Mouse (Mus musculus) left cerebral cortex, adult 9 months (tissue): ENCODE results near the gene Caskin1.
"Not testable (repeated sequence)": the region's sequence is repeated elsewhere in the genome, so short reads cannot be mapped to it uniquely, and the experiment has no call there.

Experiments
- DNase-seq, 2 experiments: peaks; one replicate each; pipeline ENCODE4 v3.0.0; 2022; ENCODE audit warnings: low spot score in 2 of 2

Caskin1 gene

DNA sequence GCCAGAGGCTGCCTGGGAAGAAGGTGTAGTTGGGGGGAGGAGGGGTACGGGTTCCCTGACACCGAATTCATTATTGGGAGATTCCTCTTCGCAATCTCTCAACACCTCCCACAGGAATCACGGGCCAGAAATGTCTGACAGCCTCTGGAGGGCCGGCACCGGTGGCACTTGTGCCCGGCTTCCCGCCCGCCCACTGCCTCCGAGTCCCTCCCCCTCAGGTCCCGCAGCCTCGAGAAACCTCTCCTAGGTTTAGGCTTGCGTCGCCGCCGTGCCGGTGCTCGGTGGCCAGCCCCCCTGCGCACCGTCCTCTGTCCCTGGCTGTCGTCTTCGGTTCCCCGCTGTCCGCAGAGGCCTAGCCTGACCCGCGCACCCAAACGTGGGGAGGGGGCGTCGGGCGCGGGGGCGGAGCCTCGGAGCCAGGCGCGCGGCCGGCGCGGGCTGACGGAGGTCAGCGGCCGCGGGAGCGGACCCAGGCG is at the start of gene Caskin1:
Gene Caskin1 (plus strand): TSS at position 416 of the 476 bp plus-strand sequence.
- peak in 1 of 2 experiments; percentile 62 for DNase-seq

DNA sequence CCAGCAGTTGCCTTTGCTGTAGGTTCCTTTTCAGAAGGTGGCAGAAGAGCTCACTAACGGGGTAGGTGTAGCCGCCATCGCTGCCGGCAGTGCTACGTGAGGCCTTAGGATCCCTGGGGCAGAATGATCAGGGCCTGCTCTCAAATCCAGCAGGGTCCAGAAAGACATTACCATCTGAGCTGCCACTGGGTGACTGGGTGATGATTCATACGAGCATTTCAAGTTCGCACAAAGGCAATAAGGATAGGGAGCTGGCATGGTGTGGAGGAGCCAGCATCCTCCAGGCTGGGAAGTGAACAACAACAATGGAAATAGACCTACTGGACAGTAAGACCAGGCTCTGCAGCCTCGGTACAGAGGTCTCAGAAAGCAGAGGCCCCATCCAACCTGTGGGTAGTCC is 48.0 kb upstream of the Caskin1 start:
- no peak for DNase-seq

DNA sequence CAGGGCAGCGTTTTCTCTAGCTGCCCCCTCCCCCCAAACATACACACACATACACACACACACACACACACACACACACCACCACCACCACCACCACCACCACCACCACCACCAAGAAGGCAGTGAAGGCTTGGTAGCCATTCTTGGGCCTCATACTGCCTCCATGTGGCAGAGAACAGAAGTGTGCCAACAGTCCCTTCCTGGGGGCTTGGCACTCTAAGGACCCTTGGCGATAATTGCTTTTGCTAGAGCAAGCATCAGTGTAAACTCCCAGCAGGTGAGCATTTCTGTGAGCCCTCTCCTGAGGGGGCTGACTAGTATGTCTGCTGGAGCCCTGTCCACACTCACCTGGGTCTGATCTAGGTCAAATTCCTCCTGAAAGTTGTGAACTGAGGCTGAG is 47.3 kb upstream of the Caskin1 start:
- DNase-seq, result no peak

DNA sequence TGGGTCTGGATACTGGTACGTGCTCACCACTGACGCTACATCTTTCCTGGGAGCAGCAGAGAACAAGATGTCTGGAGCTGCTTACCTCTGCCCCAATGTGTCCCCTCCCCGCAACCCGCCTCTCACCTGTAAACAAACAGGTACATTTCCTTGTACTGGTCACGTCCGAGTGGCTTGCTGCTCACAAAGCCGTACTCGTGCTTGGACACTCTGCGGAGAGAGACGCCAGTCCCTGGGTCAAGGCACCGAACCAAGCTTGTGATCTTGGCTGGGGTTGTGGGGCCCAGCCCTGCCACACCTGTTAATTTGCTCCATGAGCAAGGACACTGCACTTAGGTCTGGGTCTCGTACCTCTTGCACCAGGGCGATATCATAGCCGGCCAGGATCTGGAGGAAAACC is 46.3 kb upstream of the Caskin1 start:
- no peak for DNase-seq

DNA sequence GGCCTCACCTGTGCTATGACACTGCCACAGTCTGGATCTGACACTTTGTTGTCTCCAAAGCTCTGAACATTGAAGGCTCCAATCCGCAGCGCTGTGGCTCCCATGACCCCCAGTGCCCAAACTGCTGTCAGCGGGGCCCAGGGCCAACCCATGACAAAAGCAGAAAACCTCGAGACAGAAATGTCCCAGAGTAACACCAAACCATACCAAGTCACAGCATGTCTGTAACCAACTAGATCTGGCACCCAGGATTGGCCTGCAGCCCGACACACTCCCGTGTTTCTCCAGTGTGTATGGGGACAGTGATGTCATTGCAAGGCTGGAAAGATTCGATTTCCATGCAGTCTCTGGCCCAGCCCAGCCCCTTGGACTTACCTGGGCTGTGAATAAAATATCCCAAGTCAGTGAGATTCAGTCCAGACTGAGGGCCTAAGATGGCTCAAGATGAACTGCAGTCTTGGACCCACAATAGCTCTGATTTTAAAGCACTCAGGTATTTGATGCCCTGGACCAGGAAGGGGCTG is 45.7 kb upstream of the Caskin1 start, which contains the start of gene Dnase1l2:
Gene Dnase1l2 (minus strand): TSS at position 474 of the 524 bp plus-strand sequence.
- DNase-seq, result no peak

DNA sequence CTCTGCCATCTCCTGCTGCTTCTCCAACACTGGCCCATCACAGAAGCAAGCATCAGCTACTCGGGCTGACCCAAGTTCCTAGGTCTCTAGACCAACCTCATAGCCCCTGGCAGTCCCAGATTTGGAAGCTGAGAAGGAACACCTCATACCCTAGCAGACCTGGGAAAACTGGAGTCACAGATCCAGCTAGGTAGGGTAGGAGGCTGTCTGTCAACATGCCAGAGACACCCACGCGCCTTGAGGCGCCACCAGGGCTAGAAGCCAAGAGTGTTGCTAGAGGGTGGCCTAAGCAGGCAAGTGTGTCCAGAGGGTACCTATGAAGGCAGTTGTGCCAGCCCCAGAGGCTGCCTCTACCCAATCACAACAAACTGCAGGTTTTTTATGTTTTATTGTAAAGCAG is 45.0 kb upstream of the Caskin1 start:
- DNase-seq, result peak in 1 of 2 experiments; percentile 72

DNA sequence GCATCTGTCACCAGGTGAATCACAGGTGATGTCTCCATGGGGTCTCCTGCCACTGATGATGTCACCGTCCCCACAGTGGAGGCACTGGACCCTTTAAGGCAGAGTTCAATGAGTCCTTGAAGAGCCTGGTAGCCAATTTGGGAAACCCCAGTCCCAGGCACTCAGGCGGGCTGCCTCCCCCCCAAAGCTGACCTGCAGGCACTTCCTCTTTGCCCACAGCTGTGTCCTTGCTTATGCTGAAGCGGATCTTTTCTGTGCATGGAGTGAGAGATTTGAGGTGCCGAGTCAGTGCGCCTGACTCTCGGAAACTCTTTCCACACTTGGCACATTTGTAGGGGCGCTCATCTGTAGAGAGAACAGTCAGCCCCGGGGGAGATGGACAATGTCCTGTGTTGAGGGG is 41.8 kb upstream of the Caskin1 start:
- DNase-seq, result no peak

DNA sequence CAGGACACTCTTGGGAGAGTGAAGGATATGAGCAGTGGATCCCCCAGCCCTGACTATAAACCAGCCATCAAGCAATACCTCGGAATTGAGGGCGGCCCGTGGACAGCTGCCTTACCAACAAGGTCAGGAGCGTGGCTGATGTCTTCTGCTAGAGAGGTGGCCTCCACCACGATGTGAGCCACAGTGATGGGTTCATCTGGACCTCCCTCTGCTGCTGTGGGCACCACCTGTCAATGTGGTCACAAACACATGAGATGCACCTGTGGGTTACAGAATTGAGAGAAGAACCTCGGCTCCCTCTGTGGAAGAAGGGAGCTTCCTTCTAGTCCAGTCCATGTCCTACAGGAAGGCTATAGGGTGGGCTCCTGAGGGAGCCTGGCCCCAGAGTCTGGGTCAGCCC is 38.9 kb upstream of the Caskin1 start:
- DNase-seq, result no peak

DNA sequence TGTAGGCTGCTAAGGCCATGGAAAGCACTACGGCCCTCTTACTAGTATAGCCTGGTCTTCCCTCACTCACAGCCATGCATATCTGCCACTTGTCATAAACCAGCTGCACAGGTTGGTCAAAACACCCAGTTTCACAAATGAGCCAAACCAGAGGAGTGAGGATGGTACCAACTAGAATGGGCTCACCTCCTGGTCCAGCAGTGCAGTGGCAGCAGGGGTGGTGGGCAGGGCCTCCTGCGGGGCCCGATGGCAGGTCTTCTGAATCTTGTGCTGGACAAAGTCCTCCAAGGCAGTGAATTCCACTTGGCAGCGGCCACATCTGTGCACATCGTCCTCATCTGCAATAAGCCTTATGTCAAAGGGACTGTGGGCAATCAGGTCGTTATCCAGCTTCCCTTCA is 37.2 kb upstream of the Caskin1 start:
- no peak for DNase-seq

DNA sequence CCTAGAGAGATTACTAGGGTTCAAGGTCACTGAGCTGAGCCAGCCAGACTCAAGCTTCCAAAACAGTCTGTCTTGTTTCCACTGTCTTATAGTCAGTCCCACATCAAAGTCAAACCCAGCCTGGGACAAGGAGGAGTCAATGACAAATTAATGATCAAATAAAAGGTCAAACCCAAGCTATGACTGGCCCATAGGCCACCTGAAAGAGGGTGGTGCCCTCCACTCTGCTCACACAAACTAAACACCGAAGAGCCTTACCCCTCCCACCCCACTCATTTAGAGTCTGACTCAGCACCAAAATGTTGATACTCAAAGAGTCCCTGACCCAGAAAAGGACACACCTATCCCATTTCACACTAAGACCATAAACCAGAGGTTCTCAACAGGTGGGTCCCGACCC is 35.0 kb upstream of the Caskin1 start:
- no peak for DNase-seq

DNA sequence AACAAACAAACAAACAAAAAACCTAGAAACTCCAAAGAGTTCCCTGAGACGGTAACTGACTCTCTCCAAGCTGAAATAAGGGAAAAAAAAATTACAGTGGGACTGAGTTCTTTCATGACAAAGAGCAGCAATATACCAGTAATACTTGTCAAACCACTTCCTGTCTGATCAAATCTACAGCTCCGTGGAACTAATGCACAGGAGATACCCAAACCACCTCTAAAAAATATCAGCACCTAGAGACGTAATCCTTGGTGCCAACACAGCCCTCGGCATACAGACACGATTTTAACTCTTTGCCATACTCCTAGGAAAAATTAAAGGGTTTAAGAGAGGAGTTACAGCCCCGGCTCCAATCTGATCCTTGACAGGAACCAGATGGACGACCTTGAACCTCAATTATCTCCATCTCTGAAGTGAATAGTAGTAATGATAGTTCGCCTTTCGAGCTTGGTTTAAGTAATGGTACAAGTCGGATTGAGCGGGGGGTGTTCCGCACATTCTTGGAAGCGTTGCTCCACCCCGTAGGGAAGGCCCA is 34.1 kb upstream of the Caskin1 start:
- DNase-seq, result no peak

DNA sequence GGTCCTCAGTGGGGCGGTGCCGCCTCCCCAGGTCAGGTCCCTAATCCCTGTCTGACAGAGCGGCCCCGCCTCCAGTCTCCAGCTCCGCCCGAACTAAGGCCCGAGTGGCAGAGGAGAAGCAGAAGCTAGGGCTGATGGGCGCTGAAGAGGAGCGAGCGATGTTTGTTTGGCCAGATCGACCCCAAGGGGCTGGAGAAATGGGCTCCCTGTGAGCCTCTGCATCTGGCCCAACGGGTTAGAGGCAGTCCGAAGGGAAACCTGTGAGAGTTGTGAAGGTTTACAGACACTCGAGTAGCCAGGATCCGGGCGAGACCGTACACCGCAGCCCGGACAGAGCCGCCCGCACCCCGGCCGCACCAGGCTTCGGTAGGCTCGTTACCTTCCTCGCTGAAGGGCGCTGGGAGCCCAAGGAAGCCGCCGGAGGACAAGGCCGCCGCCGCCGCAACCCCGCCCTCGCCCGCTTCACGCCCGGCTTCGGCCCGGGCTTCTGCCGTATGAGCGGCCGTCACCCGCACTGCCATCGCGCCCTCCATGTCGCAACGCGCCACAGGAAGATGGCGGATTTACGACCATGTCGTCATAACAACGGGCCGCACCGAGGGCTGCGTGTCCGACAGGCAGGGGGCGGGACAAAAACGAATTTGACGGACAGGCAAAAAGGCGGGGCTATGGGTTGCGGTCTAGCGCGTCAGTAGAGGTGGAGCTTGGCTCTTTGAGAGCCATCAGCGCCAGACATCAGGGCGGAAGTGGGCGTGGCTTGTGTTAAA is 33.5 kb upstream of the Caskin1 start:
- DNase-seq, result peak; percentile 98 to 99

DNA sequence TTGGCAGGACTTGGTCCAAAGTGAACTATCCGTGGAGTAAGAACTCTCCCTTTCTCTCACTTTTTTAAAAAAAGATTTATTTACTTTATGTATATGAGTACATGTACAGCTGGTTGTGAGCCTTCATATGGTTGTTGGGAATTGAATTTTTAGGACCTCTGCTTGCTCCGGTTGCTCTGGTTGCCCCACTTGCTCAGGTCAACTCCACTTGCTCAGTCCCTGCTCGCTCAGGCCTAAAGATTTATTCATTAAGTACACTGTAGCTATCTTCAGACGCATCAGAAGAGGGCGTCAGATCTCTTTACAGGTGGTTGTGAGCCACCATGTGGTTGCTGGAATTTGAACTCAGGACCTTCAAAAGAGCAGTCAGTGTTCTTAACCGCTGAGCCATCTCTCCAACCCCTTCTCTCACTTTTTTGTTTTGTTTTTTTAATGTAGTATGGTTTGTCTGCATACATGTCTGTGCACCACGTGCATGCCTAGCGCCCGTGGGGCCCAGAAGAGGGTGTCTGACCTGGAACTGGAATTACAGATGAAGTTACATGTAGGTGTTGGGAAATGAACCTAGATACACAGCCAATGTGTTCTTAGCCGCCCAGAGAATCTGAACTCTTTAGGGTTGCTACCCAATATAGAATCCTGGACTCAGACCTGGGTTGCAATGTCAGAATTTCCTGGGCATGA is 32.7 kb upstream of the Caskin1 start:
- not testable (repeated sequence) for DNase-seq

DNA sequence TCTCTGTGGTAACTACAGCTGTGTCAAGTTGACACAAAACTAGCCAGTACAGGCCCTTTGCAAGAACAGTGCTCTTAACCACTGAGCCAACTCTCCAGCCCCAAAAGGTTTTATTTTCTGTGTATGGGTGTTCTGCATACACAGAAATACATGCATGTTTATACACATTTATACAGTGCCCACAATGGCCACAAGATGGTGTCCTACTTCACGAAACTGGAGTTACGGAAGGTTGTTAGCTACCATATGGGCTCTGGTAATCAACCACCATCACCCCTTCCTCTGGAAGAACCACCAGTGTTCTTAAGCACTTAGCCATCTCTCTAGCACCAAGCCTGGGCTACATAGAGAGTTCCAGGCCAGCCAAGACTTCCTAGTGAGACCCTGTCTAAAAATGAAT is 26.8 kb upstream of the Caskin1 start:
- no peak for DNase-seq

DNA sequence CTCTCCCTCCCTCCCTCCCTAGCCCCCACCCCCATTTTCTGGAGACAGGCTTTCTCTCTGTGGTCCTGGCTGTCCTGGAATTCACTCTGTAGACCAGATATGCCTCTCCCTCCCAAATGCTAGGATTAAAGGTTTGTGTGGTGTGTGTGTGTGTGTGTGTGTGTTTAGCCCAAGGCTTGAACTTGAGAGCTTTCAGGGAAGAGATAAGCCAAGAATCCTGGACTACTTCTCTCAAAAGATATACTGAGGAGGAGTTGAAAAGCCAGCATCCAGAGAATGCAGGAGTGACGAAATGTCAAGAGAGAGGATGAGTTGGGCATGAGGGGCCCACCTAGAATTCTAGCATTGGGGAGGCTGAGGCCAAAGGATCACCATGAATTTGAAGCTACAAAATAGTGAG is 25.5 kb upstream of the Caskin1 start:
- DNase-seq, result no peak

DNA sequence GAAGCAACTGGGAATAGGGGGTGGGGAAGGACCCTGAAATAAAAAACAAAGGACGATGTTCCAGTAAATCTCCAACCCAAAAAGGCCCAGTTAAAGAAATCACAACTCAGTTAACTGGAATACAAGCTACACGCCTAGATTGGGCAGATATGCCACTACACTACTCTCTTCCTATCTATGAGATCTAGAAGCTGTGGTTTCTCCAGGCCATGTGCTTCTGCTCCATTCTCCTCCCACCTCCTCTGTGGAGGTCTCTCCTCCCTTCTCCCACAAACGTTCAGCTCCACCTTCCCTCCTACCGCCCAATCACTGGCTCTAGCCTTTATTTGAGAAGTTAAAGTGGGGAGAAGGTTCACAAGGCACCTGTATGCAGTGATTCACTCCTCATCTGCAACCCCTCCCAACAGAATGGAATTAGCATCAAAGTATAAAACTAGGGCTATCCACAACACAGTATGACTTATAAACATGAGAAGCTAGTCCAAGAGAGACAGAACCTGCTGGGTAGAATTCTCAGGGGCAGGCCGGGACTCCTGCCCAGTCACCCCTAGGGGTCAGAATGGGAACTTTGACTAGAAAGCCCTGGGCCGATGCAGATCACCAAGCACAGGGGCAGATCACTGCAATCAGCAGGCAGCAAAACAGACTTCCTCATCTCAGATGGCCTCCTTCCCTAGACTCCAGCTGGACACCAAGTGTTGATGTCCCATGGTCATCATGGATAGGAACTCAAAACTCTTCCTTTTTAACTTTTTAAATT is 24.8 kb upstream of the Caskin1 start:
- no peak for DNase-seq

DNA sequence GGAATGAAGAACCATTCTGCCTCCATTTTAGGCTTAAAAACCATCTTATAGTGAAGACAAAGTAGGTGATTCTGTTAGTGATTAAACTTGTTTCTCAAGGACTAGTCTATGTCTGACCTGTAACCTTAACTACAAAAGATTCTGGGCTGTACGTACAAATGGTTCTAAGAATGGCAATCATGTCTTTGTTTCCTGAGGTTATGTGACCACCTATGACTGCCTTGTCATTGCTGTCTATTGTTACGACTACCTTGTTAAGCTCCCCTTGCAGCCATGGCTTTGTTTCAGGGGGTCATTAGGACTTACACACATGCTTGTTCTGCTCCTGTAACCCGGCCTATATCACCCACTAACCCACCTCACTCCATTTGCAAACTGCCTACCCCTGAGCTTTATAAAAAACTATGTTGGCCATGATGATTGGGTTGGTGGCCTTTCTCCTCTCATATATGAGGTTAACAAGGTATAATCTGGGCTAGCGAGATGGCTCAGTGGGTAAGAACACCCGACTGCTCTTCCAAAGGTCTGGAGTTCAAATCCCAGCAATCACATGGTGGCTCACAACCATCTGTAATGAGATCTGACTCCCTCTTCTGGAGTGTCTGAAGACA is 19.7 kb upstream of the Caskin1 start:
- DNase-seq, result no peak

DNA sequence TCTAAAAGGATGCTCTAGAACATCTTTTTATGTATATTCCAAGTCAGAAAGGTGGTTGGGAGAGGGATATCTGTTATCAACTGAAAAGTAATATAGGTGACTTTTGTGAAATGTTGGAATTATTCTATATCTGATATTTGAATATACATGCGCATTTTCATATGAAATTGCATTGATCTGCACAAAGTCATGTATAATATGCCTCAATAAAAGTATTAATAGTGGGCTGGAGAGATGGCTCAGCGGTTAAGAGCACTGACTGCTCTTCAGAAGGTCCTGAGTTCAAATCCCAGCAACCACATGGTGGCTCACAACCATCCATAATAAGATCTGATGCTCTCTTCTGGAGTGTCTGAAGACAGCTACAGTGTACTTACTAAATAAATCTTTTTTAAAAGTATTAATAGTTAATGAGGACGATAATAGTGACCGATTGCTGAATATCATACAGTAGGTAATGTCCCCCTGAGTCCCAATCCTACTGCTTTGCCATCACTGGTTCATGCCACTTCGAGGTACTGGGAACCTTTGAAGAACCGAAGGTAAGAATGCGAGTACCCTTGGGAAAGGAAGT is 19.0 kb upstream of the Caskin1 start:
- no peak for DNase-seq

DNA sequence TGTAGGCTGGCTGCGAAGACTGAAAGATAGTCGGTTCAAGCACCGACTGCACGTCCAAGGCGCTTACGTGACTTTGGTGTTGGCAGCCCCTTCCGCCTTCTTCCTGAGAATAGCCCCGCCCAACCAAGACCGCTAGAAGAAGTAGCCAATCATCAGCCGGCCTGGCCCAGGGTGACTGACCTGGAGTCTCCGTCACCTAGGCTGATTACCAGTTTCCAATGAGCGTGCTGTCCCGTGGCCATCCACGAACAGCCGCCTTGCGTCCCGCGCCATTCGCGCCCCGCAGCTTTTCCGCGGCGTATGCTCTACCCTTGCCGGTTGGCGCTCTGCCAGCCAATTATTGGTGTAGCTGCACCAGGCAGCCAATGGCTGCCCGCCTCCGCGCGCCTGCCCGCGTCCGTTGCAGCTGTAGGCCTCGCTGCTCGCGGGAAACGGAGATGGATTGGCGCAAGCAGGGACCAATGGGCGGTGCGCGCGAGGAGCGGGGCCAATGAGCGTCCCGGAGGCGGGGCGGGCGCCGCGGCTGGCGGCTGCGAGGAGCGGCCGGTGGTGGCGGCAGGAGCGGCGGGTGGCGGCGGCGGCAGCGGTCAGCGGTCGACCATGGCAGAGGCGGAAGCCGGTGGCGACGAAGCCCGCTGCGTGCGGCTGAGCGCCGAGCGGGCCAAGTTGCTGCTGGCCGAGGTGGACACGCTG is 18.3 kb upstream of the Caskin1 start, which contains the start of the genes E4f1 and Pgp:
Gene E4f1 (minus strand): TSS at position 404 of the 693 bp plus-strand sequence.
Gene Pgp (plus strand): TSS at position 483 of the 693 bp plus-strand sequence.
- DNase-seq, result peak; percentile 97 to 99
